Mouse (Mus musculus): ENCODE data around the gene Slc18a2. TPM values are rescaled to one million over a fixed set of nuclear protein-coding genes. Genes with fewer than 3 reads are reported as not detected.

Slc18a2 gene
- polyA plus RNA-seq, 1 experiment, result 0.93 TPM

- no peaks in the 10 kb centered on the region for H3K36me3 ChIP-seq (ENCODE audit: control insufficient read depth, insufficient read depth, low read length)
- TF ChIP-seq POLR2A (IDR thresholded peaks at IDR 0.05; ENCODE audit: control insufficient read depth, extremely low read depth, insufficient read depth, low read length, poor library complexity) (no peak), CTCF (IDR thresholded peaks at IDR 0.05; ENCODE audit: borderline replicate concordance, control insufficient read depth, extremely low read depth, insufficient read depth, low read length, poor library complexity) (no peak)
- DNase-seq, result no peak
- no peak overlapping the region for H3K4me3 ChIP-seq (ENCODE audit: control insufficient read depth, insufficient read depth, low read length)
- H3K27me3 ChIP-seq (ENCODE audit: control insufficient read depth, insufficient read depth, low read length), result no peaks in the 10 kb centered on the region
- no peak overlapping the region for H3K27ac ChIP-seq (ENCODE audit: control insufficient read depth, insufficient read depth, low read length)
- 92% methylated on average over 18 of the region's 18 CpGs for whole genome bisulfite sequencing
- no peaks in the 10 kb centered on the region for H3K4me1 ChIP-seq (replicated peaks; ENCODE audit: control insufficient read depth, insufficient read depth, low read length)
Observed at GRCm38 (mm10) chr19:59235001-59235400, 25.7 kb upstream of the Slc18a2 start.

- no peaks in the 10 kb centered on the region for H3K4me1 ChIP-seq (replicated peaks; ENCODE audit: control insufficient read depth, insufficient read depth, low read length)
- WGBS, result 77% methylated on average over 6 of the region's 6 CpGs
- no peak overlapping the region for H3K27ac ChIP-seq (ENCODE audit: control insufficient read depth, insufficient read depth, low read length)
- no peak for TF ChIP-seq POLR2A (IDR thresholded peaks at IDR 0.05; ENCODE audit: control insufficient read depth, extremely low read depth, insufficient read depth, low read length, poor library complexity)
- TF ChIP-seq CTCF (IDR thresholded peaks at IDR 0.05; ENCODE audit: borderline replicate concordance, control insufficient read depth, extremely low read depth, insufficient read depth, low read length, poor library complexity), result no peak
- H3K27me3 ChIP-seq (ENCODE audit: control insufficient read depth, insufficient read depth, low read length), result no peaks in the 10 kb centered on the region
- no peak for DNase-seq
- no peak overlapping the region for H3K4me3 ChIP-seq (ENCODE audit: control insufficient read depth, insufficient read depth, low read length)
- no peaks in the 10 kb centered on the region for H3K36me3 ChIP-seq (ENCODE audit: control insufficient read depth, insufficient read depth, low read length)
Observed at GRCm38 (mm10) chr19:59236046-59236445, 24.6 kb upstream of the Slc18a2 start.

- 91% methylated on average over 3 of the region's 3 CpGs for WGBS
- Histone ChIP-seq H3K4me1 (replicated peaks; ENCODE audit: control insufficient read depth, insufficient read depth, low read length) (no peaks in the 10 kb centered on the region), H3K27me3 (ENCODE audit: control insufficient read depth, insufficient read depth, low read length) (no peaks in the 10 kb centered on the region), H3K4me3 (ENCODE audit: control insufficient read depth, insufficient read depth, low read length) (no peak overlapping the region), H3K27ac (ENCODE audit: control insufficient read depth, insufficient read depth, low read length) (no peak overlapping the region), H3K36me3 (ENCODE audit: control insufficient read depth, insufficient read depth, low read length) (no peaks in the 10 kb centered on the region)
- no peak for TF ChIP-seq CTCF (IDR thresholded peaks at IDR 0.05; ENCODE audit: borderline replicate concordance, control insufficient read depth, extremely low read depth, insufficient read depth, low read length, poor library complexity)
- no peak for TF ChIP-seq POLR2A (IDR thresholded peaks at IDR 0.05; ENCODE audit: control insufficient read depth, extremely low read depth, insufficient read depth, low read length, poor library complexity)
- no peak for DNase-seq
Observed at GRCm38 (mm10) chr19:59238630-59239029, 22.1 kb upstream of the Slc18a2 start.

- Histone ChIP-seq H3K4me1 (replicated peaks; ENCODE audit: control insufficient read depth, insufficient read depth, low read length) (no peaks in the 10 kb centered on the region), H3K27ac (ENCODE audit: control insufficient read depth, insufficient read depth, low read length) (no peak overlapping the region), H3K36me3 (ENCODE audit: control insufficient read depth, insufficient read depth, low read length) (no peaks in the 10 kb centered on the region), H3K27me3 (ENCODE audit: control insufficient read depth, insufficient read depth, low read length) (no peaks in the 10 kb centered on the region), H3K4me3 (ENCODE audit: control insufficient read depth, insufficient read depth, low read length) (no peak overlapping the region)
- DNase-seq, result peak; percentile 85
- WGBS, result 21% methylated on average over 17 of the region's 17 CpGs
- TF ChIP-seq CTCF (IDR thresholded peaks at IDR 0.05; ENCODE audit: borderline replicate concordance, control insufficient read depth, extremely low read depth, insufficient read depth, low read length, poor library complexity) (peak; percentile 100), POLR2A (IDR thresholded peaks at IDR 0.05; ENCODE audit: control insufficient read depth, extremely low read depth, insufficient read depth, low read length, poor library complexity) (no peak)
Observed at GRCm38 (mm10) chr19:59239124-59239817, 21.4 kb upstream of the Slc18a2 start.

- Histone ChIP-seq H3K27me3 (ENCODE audit: control insufficient read depth, insufficient read depth, low read length) (no peaks in the 10 kb centered on the region), H3K4me3 (ENCODE audit: control insufficient read depth, insufficient read depth, low read length) (no peak overlapping the region), H3K36me3 (ENCODE audit: control insufficient read depth, insufficient read depth, low read length) (no peaks in the 10 kb centered on the region), H3K27ac (ENCODE audit: control insufficient read depth, insufficient read depth, low read length) (no peak overlapping the region), H3K4me1 (replicated peaks; ENCODE audit: control insufficient read depth, insufficient read depth, low read length) (no peaks in the 10 kb centered on the region)
- DNase-seq, result no peak
- 90% methylated on average over 4 of the region's 4 CpGs for WGBS
- TF ChIP-seq POLR2A (IDR thresholded peaks at IDR 0.05; ENCODE audit: control insufficient read depth, extremely low read depth, insufficient read depth, low read length, poor library complexity) (no peak), CTCF (IDR thresholded peaks at IDR 0.05; ENCODE audit: borderline replicate concordance, control insufficient read depth, extremely low read depth, insufficient read depth, low read length, poor library complexity) (no peak)
Observed at GRCm38 (mm10) chr19:59241987-59242386, 18.7 kb upstream of the Slc18a2 start.

GRCm38 (mm10) chr19:59243057-59243456 lies 17.6 kb upstream of the Slc18a2 start:
- no peak overlapping the region for H3K27ac ChIP-seq (ENCODE audit: control insufficient read depth, insufficient read depth, low read length)
- H3K27me3 ChIP-seq (ENCODE audit: control insufficient read depth, insufficient read depth, low read length), result no peaks in the 10 kb centered on the region
- WGBS, result 84% methylated on average over 2 of the region's 2 CpGs
- no peak for DNase-seq
- H3K36me3 ChIP-seq (ENCODE audit: control insufficient read depth, insufficient read depth, low read length), result no peaks in the 10 kb centered on the region
- no peak overlapping the region for H3K4me3 ChIP-seq (ENCODE audit: control insufficient read depth, insufficient read depth, low read length)
- TF ChIP-seq POLR2A (IDR thresholded peaks at IDR 0.05; ENCODE audit: control insufficient read depth, extremely low read depth, insufficient read depth, low read length, poor library complexity) (no peak), CTCF (IDR thresholded peaks at IDR 0.05; ENCODE audit: borderline replicate concordance, control insufficient read depth, extremely low read depth, insufficient read depth, low read length, poor library complexity) (no peak)
- peaks cover 4% of the 10 kb centered on the region for H3K4me1 ChIP-seq (replicated peaks; ENCODE audit: control insufficient read depth, insufficient read depth, low read length)
